Mouse (Mus musculus) bone marrow macrophage, adult 2 months (primary cell): ENCODE measurements around the gene Ung.

Experiments
- CTCF ChIP-seq: IDR thresholded peaks from 2 replicates; pipeline ENCODE4 v1.5.1; 2012; ENCODE audit warnings: low read depth, mild to moderate bottlenecking, low read length, moderate library complexity
- POLR2A ChIP-seq: IDR thresholded peaks from 2 replicates; pipeline ENCODE4 v1.6.1; 2012; ENCODE audit warnings: mild to moderate bottlenecking, low read depth, low read length, borderline replicate concordance

DNA sequence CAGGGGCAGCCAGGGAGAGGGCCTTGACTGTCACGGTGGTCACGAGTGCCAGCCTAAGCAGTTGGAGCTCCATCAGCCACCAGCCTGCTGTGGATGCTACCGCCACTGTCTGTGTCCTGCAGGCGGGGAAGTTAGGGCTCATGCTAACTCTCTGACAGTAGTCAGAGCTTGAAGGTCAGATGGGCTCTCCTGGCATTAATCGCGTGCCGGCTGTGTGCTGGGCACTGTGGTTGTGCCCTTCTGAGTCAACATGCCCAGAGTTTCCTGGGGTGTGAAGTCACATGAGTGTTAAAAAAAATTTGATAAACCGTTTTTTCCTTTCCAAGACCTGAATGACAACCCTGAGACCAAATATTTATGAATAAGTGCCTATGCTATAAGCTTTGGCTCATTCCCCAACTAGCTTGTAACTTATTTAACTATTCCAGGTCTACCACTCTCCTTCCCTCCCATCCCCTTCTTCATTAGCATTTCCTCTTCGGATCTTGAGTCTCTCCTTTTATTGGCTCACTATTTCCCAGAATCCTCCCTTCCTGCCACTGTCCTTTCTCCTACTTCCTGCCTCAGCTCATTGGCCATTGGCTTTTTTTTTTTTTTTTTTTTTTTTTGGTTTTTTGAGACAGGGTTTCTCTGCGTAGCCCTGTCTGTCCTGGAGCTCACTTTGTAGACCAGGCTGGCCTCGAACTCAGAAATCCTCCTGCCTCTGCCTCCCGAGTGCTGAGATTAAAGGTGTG is 22.3 kb downstream of the Ung start:
- TF ChIP-seq CTCF (no peak), POLR2A (no peak)
